Mouse (Mus musculus) ovary, adult 18-20 months (tissue): ENCODE results near the gene Nat10.

ENCODE experiments used
- DNase-seq: peaks from one replicate; pipeline ENCODE4 v3.0.0; 2022; ENCODE audit warnings: low spot score, mixed read lengths

Nat10 gene

GRCm38 (mm10) chr2:103690828-103691227, 70.2 kb downstream of the Nat10 start:
- no peak for DNase-seq

GRCm38 (mm10) chr2:103690425-103690824, 70.6 kb downstream of the Nat10 start:
- DNase-seq: peak; percentile 14

GRCm38 (mm10) chr2:103687888-103688287, 73.2 kb downstream of the Nat10 start:
- DNase-seq: no peak

GRCm38 (mm10) chr2:103687143-103687542, 73.9 kb downstream of the Nat10 start:
- no peak for DNase-seq

GRCm38 (mm10) chr2:103685581-103685980, 75.5 kb downstream of the Nat10 start:
- DNase-seq: no peak

- peak; percentile 56 for DNase-seq
Measured at GRCm38 (mm10) chr2:103684926-103685577, 76.0 kb downstream of the Nat10 start.

- no peak for DNase-seq
Measured at GRCm38 (mm10) chr2:103684431-103684830, 76.6 kb downstream of the Nat10 start.

GRCm38 (mm10) chr2:103682927-103683442, 78.1 kb downstream of the Nat10 start:
- no peak for DNase-seq

GRCm38 (mm10) chr2:103682261-103682722, 78.8 kb downstream of the Nat10 start:
- no peak for DNase-seq

- no peak for DNase-seq
Measured at GRCm38 (mm10) chr2:103681149-103681548, 79.9 kb downstream of the Nat10 start.

GRCm38 (mm10) chr2:103680364-103681110, 80.5 kb downstream of the Nat10 start:
- no peak for DNase-seq

- DNase-seq: no peak
Measured at GRCm38 (mm10) chr2:103678433-103678832, 82.6 kb downstream of the Nat10 start.

- DNase-seq: no peak
Measured at GRCm38 (mm10) chr2:103677614-103678369, 83.3 kb downstream of the Nat10 start.

- DNase-seq: no peak
Measured at GRCm38 (mm10) chr2:103676808-103677207, 84.3 kb downstream of the Nat10 start.

GRCm38 (mm10) chr2:103675391-103675790, 85.7 kb downstream of the Nat10 start:
- DNase-seq: no peak

- DNase-seq: no peak
Measured at GRCm38 (mm10) chr2:103673609-103674008, 87.5 kb downstream of the Nat10 start.

GRCm38 (mm10) chr2:103672573-103673119, 88.4 kb downstream of the Nat10 start:
- DNase-seq: no peak
